Mouse (Mus musculus): ENCODE measurements around the gene Esrp2. TPM values are rescaled to one million over a fixed set of nuclear protein-coding genes. Genes with fewer than 3 reads are reported as not detected.

Esrp2 gene
- polyA plus RNA-seq, 1 experiment from 2014 or later = 10.5 TPM

DNA sequence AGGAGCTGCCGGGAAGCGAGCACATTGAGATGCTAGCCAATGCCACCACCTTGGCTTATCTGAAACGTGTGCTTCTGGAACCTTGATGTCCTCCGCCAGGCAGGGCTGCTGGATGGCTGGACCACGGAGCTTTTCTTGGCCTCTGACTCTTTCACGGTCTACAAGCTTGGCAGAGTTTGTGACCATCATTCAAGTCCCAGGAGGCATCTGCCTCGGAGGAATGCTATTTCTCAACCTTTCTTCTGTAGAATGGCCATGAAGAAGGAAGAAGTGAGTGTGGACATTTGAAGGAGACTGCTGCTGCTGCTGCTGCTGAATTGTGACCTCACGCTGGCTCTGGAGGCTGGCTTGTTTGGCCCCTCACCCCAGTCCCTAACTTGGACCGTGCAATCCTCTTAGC, 26.5 kb upstream of the Esrp2 start:
- Histone ChIP-seq H3K27ac (replicated peaks) (no peak overlapping the region), H3K36me3 (replicated peaks) (peaks cover 61% of the 10 kb centered on the region), H3K9me3 (no peaks in the 10 kb centered on the region), H3K4me3 (no peak overlapping the region), H3K27me3 (replicated peaks; ENCODE audit: low read depth, poor library complexity, severe bottlenecking) (no peaks in the 10 kb centered on the region), H3K4me1 (peaks cover 3% of the 10 kb centered on the region)
- DNase-seq (ENCODE audit: low spot score) = no peak
- 94% methylated on average over 9 of the region's 9 CpGs for WGBS

DNA sequence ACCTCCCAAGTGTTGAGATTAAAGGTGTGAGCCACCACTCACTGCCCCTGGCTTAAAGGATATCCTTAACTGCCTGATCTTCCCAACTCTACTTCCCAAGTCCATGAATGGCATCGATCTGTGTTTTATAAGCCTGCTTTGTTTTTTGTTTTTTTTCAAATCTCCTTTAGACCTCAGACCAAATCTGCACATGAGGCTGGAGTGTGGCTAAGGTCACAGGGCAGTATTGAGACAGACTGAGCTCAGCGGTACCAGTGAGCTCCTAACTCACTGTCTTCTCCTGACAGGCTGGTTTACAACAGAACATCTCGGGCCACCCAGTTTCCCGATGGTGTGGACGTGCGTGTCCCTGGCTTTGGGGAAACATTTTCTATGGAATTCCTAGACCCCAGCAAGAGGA, 23.1 kb upstream of the Esrp2 start:
- no peak for DNase-seq (ENCODE audit: low spot score)
- Histone ChIP-seq H3K36me3 (replicated peaks) (peaks cover 88% of the 10 kb centered on the region), H3K27me3 (replicated peaks; ENCODE audit: low read depth, poor library complexity, severe bottlenecking) (no peaks in the 10 kb centered on the region), H3K4me3 (no peak overlapping the region), H3K4me1 (no peaks in the 10 kb centered on the region), H3K9me3 (no peaks in the 10 kb centered on the region), H3K27ac (replicated peaks) (no peak overlapping the region)
- WGBS = 92% methylated on average over 6 of the region's 6 CpGs

DNA sequence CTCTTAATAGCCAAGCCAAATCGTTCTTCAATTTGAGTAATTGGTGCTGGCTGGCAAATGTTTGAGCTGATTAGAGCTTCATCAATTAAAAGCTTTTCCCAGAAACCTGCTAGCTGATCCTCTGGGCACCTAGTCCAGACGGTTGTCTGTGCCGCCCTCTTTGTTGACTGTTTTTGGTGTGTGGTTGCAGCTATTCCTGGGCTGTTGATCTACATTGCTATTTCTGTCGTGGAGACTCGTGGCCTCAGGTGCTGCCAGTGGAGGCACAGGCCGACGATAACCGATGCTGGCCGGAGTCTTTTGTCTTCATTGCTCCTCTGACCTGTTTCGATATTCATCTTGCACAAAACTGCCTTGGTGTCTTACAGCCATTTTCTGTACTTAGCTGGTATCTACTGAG, 21.6 kb upstream of the Esrp2 start:
- H3K27ac ChIP-seq (replicated peaks) = no peak overlapping the region
- H3K36me3 ChIP-seq (replicated peaks) = peaks cover 80% of the 10 kb centered on the region
- no peaks in the 10 kb centered on the region for H3K4me1 ChIP-seq
- H3K27me3 ChIP-seq (replicated peaks; ENCODE audit: low read depth, poor library complexity, severe bottlenecking) = no peaks in the 10 kb centered on the region
- 90% methylated on average over 10 of the region's 10 CpGs for WGBS
- no peak overlapping the region for H3K4me3 ChIP-seq
- DNase-seq (ENCODE audit: low spot score) = no peak
- no peaks in the 10 kb centered on the region for H3K9me3 ChIP-seq

DNA sequence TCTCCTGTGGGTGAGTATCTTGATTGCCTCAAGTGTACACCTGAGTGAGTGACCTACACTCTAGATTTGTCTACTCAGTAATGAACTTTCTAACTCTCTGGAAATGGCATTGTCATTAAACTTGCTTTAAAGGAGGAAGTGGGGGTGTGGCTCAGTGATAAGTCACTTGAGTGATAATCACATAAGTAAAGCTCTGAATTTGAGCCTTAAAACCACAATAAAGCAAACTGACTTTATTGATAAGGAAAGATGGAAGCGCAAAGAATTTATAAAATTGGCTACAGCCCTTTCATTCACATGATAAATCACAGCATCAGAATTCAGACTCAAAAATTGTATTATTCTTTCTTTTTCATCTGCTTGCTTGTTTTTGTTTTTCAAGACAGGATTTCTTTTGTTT, 20.6 kb upstream of the Esrp2 start:
- no peak for DNase-seq (ENCODE audit: low spot score)
- Histone ChIP-seq H3K27me3 (replicated peaks; ENCODE audit: low read depth, poor library complexity, severe bottlenecking) (no peaks in the 10 kb centered on the region), H3K9me3 (no peaks in the 10 kb centered on the region), H3K4me1 (no peaks in the 10 kb centered on the region), H3K4me3 (no peak overlapping the region), H3K27ac (replicated peaks) (no peak overlapping the region), H3K36me3 (replicated peaks) (peaks cover 73% of the 10 kb centered on the region)
- 100% methylated on average over 1 of the region's 1 CpGs for WGBS

DNA sequence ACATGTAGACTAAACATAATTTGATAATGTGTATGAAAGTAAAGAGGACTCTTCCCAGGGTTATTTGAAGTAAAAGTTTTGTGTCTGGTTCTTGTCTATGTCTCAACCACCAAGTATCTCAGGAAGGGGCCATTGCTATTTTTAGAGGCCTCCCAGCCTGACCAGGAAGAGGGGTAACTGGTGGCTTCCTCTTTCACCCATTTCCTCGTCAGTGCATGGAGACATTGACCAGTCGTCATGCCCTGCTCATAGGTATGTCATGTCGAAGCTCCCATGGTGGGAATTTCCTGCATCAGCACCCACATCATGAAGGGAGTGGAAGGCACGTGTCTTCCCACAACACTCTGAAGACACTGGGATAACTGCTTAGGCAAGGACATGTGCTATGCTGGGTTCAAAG, 16.1 kb upstream of the Esrp2 start:
- no peak overlapping the region for H3K27ac ChIP-seq (replicated peaks)
- H3K9me3 ChIP-seq = no peaks in the 10 kb centered on the region
- peaks cover 18% of the 10 kb centered on the region for H3K4me1 ChIP-seq
- WGBS = 83% methylated on average over 4 of the region's 4 CpGs
- no peak for DNase-seq (ENCODE audit: low spot score)
- no peak overlapping the region for H3K4me3 ChIP-seq
- peaks cover 31% of the 10 kb centered on the region for H3K36me3 ChIP-seq (replicated peaks)
- no peaks in the 10 kb centered on the region for H3K27me3 ChIP-seq (replicated peaks; ENCODE audit: low read depth, poor library complexity, severe bottlenecking)

DNA sequence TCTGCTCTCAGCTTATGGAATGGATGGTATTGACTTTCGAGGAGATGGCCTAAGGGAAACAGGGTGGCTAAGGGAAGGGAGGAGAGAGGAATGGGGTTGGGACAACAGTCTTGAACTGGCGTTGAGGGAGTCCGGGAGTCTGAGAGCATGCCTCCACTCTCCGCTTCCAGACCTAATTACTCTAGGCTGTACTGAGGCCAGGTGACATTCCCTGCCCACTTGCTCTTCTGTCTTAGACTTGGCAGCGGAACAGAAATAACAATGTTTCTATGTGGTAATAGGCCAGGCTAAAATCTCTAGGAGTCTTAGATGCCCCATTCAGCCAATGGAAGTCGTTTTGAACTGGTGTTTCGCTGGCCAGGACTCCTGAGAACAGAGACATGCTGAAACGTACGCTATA, 14.3 kb upstream of the Esrp2 start:
- no peak overlapping the region for H3K27ac ChIP-seq (replicated peaks)
- H3K4me1 ChIP-seq = peaks cover 18% of the 10 kb centered on the region
- DNase-seq (ENCODE audit: low spot score) = no peak
- peaks cover 20% of the 10 kb centered on the region for H3K36me3 ChIP-seq (replicated peaks)
- peak overlapping the region; percentile 71 for H3K4me3 ChIP-seq
- no peaks in the 10 kb centered on the region for H3K9me3 ChIP-seq
- WGBS = 86% methylated on average over 9 of the region's 9 CpGs
- no peaks in the 10 kb centered on the region for H3K27me3 ChIP-seq (replicated peaks; ENCODE audit: low read depth, poor library complexity, severe bottlenecking)

DNA sequence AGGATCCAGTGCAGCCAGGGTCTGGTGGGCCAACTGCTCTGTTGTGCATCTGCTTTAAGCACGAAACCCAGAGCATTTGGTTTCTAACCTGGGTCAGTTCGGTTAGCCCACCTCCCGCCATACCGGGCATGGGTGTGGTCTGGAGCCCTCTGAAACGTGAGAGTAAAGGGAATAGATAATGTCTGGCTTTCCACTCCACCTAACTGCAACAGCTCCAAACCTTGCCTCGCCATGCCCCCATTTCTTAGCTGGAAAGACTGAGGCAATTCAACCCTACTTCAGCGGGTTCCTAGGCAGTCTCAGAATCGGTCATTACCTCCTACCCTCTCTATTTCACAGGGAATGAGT, 13.9 kb upstream of the Esrp2 start:
- H3K27me3 ChIP-seq (replicated peaks; ENCODE audit: low read depth, poor library complexity, severe bottlenecking) = no peaks in the 10 kb centered on the region
- H3K4me3 ChIP-seq = peak overlapping the region; percentile 71
- H3K36me3 ChIP-seq (replicated peaks) = peaks cover 16% of the 10 kb centered on the region
- 18% methylated on average over 8 of the region's 8 CpGs for WGBS
- peak overlapping the region; percentile 73 for H3K27ac ChIP-seq (replicated peaks)
- H3K9me3 ChIP-seq = no peaks in the 10 kb centered on the region
- DNase-seq (ENCODE audit: low spot score) = no peak
- peaks cover 18% of the 10 kb centered on the region for H3K4me1 ChIP-seq

DNA sequence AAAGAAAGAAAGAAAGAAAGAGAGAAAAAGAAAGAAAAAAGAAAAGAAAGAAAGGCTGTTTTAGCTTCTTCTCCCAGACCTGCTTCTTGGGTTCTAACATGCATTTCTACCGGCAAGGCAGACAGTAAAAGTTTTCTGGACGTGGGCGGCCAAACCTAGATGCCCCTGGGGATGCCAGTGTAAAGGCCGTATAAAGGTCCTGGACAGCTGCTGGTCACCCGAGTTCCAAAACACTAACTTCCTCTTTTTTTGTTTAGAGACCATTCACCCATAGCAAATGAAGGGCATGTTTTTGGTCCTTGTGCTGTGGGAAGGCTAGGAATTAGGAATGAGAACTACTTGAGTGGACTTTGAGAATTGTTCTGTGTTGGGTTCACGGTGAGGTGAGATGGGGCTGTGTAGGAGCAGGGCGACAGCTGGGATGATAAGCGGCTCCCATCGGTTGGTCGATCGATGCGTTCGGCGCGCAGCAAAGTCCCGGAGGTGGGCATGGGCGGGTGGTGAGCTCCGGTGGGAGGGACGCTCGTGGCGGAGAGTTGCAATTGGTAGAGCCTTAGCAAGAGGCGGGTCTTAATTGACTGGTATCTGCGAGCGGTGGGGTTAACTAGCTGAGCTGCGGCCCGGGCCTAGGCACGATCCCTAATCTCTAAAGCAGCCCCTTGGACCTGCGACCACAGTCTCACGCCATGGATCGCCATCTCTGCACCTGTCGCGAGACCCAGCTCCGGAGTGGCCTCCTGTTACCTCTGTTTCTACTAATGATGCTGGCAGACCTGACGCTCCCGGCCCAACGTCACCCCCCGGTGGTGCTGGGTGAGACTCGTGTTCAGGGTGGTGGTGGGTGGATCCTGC, 13.3 kb upstream of the Esrp2 start, which contains the start of gene Pla2g15:
Gene Pla2g15 (plus strand): TSS at position 599 of the 852 bp plus-strand sequence.
- peak; percentile 96 for DNase-seq (ENCODE audit: low spot score)
- H3K36me3 ChIP-seq (replicated peaks) = peaks cover 10% of the 10 kb centered on the region
- H3K9me3 ChIP-seq = no peaks in the 10 kb centered on the region
- peak within 1 kb of the TSS; percentile 71 for H3K4me3 ChIP-seq
- no peaks in the 10 kb centered on the region for H3K27me3 ChIP-seq (replicated peaks; ENCODE audit: low read depth, poor library complexity, severe bottlenecking)
- peaks cover 18% of the 10 kb centered on the region for H3K4me1 ChIP-seq
- H3K27ac ChIP-seq (replicated peaks) = peak within 1 kb of the TSS; percentile 73
- 3% methylated on average over 38 of the region's 38 CpGs for WGBS

DNA sequence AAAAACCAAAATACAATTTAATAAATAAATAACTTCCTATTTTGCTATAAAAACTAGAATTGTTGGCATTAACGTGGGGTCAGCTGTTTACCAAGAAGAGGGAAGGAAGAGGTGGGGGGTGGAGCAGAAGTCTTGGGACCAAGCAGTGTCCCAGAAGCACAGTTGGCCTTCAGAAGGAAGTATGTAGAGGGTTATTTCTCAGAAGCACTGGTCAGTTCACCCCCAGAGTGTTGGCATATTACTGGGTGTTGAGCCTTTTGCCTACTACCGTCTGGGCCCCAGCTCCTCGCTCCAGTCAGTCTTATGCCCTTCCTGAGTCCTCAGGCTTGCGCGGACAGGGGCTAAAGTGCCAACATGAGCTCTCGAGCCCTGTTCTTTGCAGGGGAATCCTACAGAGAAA, 12.3 kb upstream of the Esrp2 start:
- Histone ChIP-seq H3K27me3 (replicated peaks; ENCODE audit: low read depth, poor library complexity, severe bottlenecking) (no peaks in the 10 kb centered on the region), H3K9me3 (no peaks in the 10 kb centered on the region), H3K4me3 (no peak overlapping the region), H3K4me1 (peaks cover 18% of the 10 kb centered on the region), H3K27ac (replicated peaks) (no peak overlapping the region), H3K36me3 (replicated peaks) (0 out of 2 replicates have a peak, but pooled peaks cover 2% of the 10 kb centered on the region)
- no peak for DNase-seq (ENCODE audit: low spot score)
- WGBS = 93% methylated on average over 6 of the region's 6 CpGs

DNA sequence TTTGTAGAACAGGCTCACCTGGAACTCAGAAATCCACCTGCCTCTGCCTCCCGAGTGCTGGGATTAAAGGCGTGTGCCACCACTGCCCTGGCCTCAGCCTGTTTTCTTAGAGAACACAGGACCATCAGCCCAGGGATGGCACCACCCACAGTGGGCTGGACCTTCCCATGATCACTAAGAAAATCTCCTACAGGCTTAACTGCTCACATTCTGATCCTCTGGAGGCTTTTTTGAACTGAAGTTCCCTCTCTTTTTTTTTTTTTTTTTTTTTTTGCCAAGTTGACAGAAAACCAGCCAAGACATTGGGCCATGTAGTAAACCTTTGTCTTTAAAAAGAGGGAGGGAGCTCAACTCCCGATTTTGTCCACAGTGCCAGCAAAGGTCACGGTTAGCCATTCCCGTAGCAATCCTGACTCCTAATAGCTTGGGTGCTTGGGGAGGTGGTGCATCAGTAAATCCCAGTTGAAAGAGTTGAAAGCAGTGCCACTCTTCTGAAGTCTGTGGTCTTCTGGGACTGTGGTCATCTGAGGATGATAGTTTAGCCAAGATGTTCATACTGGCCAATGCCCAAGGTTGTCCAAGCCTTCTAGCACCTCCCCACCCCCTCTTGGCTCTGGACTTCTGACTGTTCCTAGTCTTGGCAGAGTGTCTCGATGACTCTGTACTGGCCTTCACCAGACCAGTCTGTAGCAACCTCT, 11.2 kb upstream of the Esrp2 start:
- Histone ChIP-seq H3K4me1 (peaks cover 18% of the 10 kb centered on the region), H3K27me3 (replicated peaks; ENCODE audit: low read depth, poor library complexity, severe bottlenecking) (no peaks in the 10 kb centered on the region), H3K9me3 (no peaks in the 10 kb centered on the region), H3K36me3 (replicated peaks) (0 out of 2 replicates have a peak, but pooled peaks cover 2% of the 10 kb centered on the region), H3K4me3 (no peak overlapping the region), H3K27ac (replicated peaks) (no peak overlapping the region)
- no peak for DNase-seq (ENCODE audit: low spot score)
- 85% methylated on average over 6 of the region's 6 CpGs for WGBS

DNA sequence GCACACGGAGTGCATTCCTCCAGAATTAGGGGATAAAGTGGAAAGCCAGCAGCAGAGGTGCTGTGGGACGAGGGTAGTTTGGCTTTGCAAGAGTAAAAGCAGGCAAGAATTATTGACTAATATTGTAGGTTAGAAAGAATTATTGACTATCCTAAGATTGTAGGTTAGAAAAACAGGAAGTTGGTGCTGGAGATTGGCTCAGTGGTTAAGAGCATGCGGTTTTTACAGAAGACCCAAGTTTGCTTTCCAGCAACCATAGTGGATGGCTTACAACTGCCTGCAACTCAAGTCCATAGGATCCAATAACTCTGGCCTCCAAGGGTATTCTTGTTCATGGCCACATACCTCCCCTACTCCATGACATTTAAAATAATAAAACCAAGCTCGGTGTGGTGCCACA, 9.2 kb upstream of the Esrp2 start:
- 91% methylated on average over 4 of the region's 4 CpGs for WGBS
- H3K36me3 ChIP-seq (replicated peaks) = no peaks in the 10 kb centered on the region
- peaks cover 12% of the 10 kb centered on the region for H3K4me1 ChIP-seq
- no peak for DNase-seq (ENCODE audit: low spot score)
- H3K27ac ChIP-seq (replicated peaks) = no peak overlapping the region
- no peak overlapping the region for H3K4me3 ChIP-seq
- H3K27me3 ChIP-seq (replicated peaks; ENCODE audit: low read depth, poor library complexity, severe bottlenecking) = no peaks in the 10 kb centered on the region
- H3K9me3 ChIP-seq = no peaks in the 10 kb centered on the region

DNA sequence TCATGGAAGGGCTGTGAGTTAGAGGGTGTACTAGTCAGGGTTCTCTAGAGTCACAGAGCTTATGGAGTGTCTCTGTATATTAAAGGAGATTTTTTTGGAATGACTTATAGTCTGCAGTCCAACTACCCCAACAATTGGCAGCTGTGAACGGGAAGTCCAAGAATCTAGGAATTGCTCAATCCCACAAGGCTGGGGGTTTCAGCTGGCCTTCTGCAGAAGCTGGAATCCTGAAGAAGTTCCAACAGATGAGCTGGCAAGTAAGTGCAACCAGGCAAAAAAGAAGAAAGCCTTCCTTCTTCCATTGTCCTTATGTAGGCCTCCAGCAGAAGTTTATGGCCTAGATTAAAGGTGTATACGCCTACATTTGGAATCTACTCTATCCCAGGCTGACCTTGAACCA, 8.6 kb upstream of the Esrp2 start:
- Histone ChIP-seq H3K27ac (replicated peaks) (no peak overlapping the region), H3K4me3 (no peak overlapping the region), H3K4me1 (peaks cover 7% of the 10 kb centered on the region), H3K9me3 (no peaks in the 10 kb centered on the region), H3K27me3 (replicated peaks; ENCODE audit: low read depth, poor library complexity, severe bottlenecking) (peaks cover 3% of the 10 kb centered on the region; the same call in 1 of the 2 replicates), H3K36me3 (replicated peaks) (no peaks in the 10 kb centered on the region)
- WGBS = 93% methylated on average over 2 of the region's 2 CpGs
- DNase-seq (ENCODE audit: low spot score) = no peak

DNA sequence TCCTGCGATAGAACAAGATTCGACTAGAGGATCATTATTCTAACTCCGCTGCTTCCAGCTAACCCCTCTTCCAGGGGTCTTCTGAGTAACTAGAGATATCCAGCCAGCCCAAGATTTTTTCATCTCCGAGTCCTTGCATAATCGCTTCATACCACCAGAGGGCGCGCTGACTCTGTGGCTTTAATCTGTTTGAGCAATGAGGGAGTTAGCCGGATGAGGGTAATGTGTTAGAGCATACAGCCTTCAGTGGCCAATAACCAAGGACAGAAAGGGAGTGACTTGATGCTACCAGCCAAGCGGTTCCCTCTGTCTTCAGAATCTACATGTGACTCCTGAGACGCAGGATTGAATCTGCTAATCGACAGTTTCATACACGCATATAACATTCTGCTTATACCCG, 4.0 kb upstream of the Esrp2 start:
- Histone ChIP-seq H3K27ac (replicated peaks) (no peak overlapping the region), H3K27me3 (replicated peaks; ENCODE audit: low read depth, poor library complexity, severe bottlenecking) (peaks cover 49% of the 10 kb centered on the region), H3K4me1 (peaks cover 33% of the 10 kb centered on the region), H3K4me3 (no peak overlapping the region), H3K9me3 (no peaks in the 10 kb centered on the region), H3K36me3 (replicated peaks) (no peaks in the 10 kb centered on the region)
- WGBS = 17% methylated on average over 13 of the region's 13 CpGs
- peak; percentile 87 for DNase-seq (ENCODE audit: low spot score)

Measured in embryonic facial prominence, embryonic 10.5 days (tissue).